Mouse (Mus musculus): ENCODE measurements around the gene Btnl10.
"Not testable (repeated sequence)": the region's sequence is repeated elsewhere in the genome, so short reads cannot be mapped to it uniquely, and the experiment has no call there.

Btnl10 gene

GRCm38 (mm10) chr11:58931576-58931975 lies 13.9 kb downstream of the Btnl10 start:
- no peak for DNase-seq

- no peak for DNase-seq
These were observed 20.2 kb downstream of the Btnl10 start for GRCm38 (mm10) chr11:58937909-58938308.

GRCm38 (mm10) chr11:58938322-58939087 lies 20.8 kb downstream of the Btnl10 start, which contains the start of gene Rnf187:
Gene Rnf187, minus strand, starts transcription at chr11:58938916.
- DNase-seq: peak; percentile 92

GRCm38 (mm10) chr11:58939088-58939439 lies 21.4 kb downstream of the Btnl10 start:
- no peak for DNase-seq

GRCm38 (mm10) chr11:58944136-58944535 lies 26.4 kb downstream of the Btnl10 start:
- DNase-seq: no peak

- DNase-seq: no peak
These were observed 29.6 kb downstream of the Btnl10 start for GRCm38 (mm10) chr11:58947306-58947705.

- no peak for DNase-seq
These were observed 30.3 kb downstream of the Btnl10 start for GRCm38 (mm10) chr11:58947798-58948528.

GRCm38 (mm10) chr11:58948542-58949479 lies 31.1 kb downstream of the Btnl10 start, which contains the start of gene Hist3h2ba:
Gene Hist3h2ba, plus strand, starts transcription at chr11:58948920.
- peak; percentile 29 for DNase-seq

GRCm38 (mm10) chr11:58949480-58950431 lies 32.0 kb downstream of the Btnl10 start:
- no peak for DNase-seq

- no peak for DNase-seq
These were observed 33.5 kb downstream of the Btnl10 start for GRCm38 (mm10) chr11:58951210-58951609.

- DNase-seq: peak; percentile 25
These were observed 35.9 kb downstream of the Btnl10 start for GRCm38 (mm10) chr11:58953351-58954169.

GRCm38 (mm10) chr11:58954170-58954419 lies 36.4 kb downstream of the Btnl10 start:
- not testable (repeated sequence) for DNase-seq

GRCm38 (mm10) chr11:58954420-58955142 lies 36.9 kb downstream of the Btnl10 start, which contains the start of the genes Hist3h2a and Trim17:
Gene Hist3h2a, plus strand, starts transcription at chr11:58954685.
Gene Trim17, plus strand, starts transcription at chr11:58954685.
- DNase-seq: peak; percentile 82

- DNase-seq: no peak
These were observed 37.6 kb downstream of the Btnl10 start for GRCm38 (mm10) chr11:58955143-58955867.

GRCm38 (mm10) chr11:58955868-58956257 lies 38.2 kb downstream of the Btnl10 start:
- no peak for DNase-seq

GRCm38 (mm10) chr11:58957226-58957914 lies 39.7 kb downstream of the Btnl10 start:
- DNase-seq: no peak

- no peak for DNase-seq
These were observed 40.8 kb downstream of the Btnl10 start for GRCm38 (mm10) chr11:58958536-58958935.

- no peak for DNase-seq
These were observed 41.6 kb downstream of the Btnl10 start for GRCm38 (mm10) chr11:58959186-58959825.

Data from lung, postnatal 14 days (tissue).